Mouse (Mus musculus) C2C12 (cell line): ENCODE data around the gene Senp8.

Experiments
- CTCF ChIP-seq: IDR thresholded peaks from one replicate; pipeline ENCODE4 v1.5.1; 2011; ENCODE audit not compliant: control insufficient read depth, insufficient read depth, insufficient read length
- MAX ChIP-seq: IDR thresholded peaks from one replicate; pipeline ENCODE4 v1.6.1; 2011; ENCODE audit warnings: mild to moderate bottlenecking, control low read depth
- MYOD1 ChIP-seq: IDR thresholded peaks from one replicate; pipeline ENCODE4 v1.6.1; 2011; ENCODE audit warnings: low read depth; ENCODE audit not compliant: control insufficient read depth, insufficient read length
- USF1 ChIP-seq: IDR thresholded peaks from one replicate; pipeline ENCODE4 v1.6.1; 2011; ENCODE audit warnings: low read depth, mild to moderate bottlenecking, control low read depth, moderate library complexity

- TF ChIP-seq CTCF: no peak
- TF ChIP-seq MAX: no peak
- no peak for TF ChIP-seq USF1
- TF ChIP-seq MYOD1: no peak
Measured at GRCm38 (mm10) chr9:59751966-59752365, 1.5 kb upstream of the Senp8 start.
